Mouse (Mus musculus) megakaryocyte, embryonic 14.5 days (primary cell): ENCODE data around the gene Large1.

ENCODE experiments used
- FLI1 ChIP-seq: IDR thresholded peaks from 2 replicates; pipeline ENCODE4 v1.6.1; 2012; ENCODE audit warnings: low read length, inconsistent platforms, mixed read lengths
- GATA1 ChIP-seq: IDR thresholded peaks from 3 replicates; pipeline ENCODE4 v1.6.1; 2012; ENCODE audit warnings: mixed read lengths, low read length, inconsistent platforms, borderline replicate concordance

DNA sequence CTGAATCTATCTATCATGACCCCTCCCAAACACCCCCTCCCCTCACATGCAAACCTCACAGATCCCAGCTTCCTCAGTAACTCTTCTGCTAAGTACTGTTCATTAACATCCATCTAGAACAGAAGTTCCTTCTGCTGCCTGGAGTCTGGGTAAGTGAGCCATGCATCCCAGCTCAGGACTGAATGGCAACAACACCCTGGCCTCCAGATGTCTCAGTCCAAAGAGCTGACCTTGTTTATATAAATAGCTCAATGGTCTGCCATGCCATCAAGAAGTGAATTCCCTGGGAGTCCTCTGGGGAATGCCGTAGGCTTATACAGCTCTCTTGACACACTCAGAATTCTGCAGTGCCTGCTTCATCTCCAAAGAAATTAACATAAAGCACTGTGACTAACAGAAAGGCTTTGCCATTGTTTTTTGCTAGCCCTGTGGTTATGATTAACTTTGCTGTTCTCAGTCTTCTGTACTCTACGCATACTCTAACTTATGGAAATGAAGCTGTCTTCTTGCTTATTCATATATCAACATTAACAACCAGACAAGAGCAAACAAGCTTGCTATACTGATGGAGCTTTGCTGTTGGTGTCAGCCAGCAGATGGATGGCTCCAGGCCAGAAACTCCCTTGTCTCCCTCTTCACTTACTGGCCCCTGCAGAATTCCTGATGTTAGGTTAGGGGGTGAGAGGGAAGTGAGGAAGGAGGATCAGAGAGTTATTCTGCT is 434.0 kb downstream of the Large1 start:
- TF ChIP-seq GATA1: no peak
- TF ChIP-seq FLI1: no peak
